Mouse (Mus musculus): ENCODE results near the gene Zfp444. TPM values are rescaled to one million over a fixed set of nuclear protein-coding genes. Genes with fewer than 3 reads are reported as not detected.

Zfp444 gene
- total and polyA plus RNA-seq, 3 experiments: 16.2 to 24.2 TPM; not detected in 1

- Histone ChIP-seq H3K36me3 (ENCODE audit: control insufficient read depth in 1 of 2, insufficient read depth in 2 of 2, low read length in 2 of 2) (peaks cover 0 to 13% of the 10 kb centered on the region in 2 experiments; a peak in 2 of 4 replicates), H3K27me3 (ENCODE audit: control insufficient read depth in 1 of 2, insufficient read depth in 2 of 2, low read length in 2 of 2) (no peaks in the 10 kb centered on the region), H3K9ac (ENCODE audit: control insufficient read depth, low read depth, low read length, poor library complexity, severe bottlenecking) (no peak overlapping the region), H3K4me3 (ENCODE audit: control insufficient read depth in 1 of 2, insufficient read depth in 1 of 2, low read depth in 2 of 2, low read length in 2 of 2) (no peak overlapping the region), H3K79me2 (ENCODE audit: control insufficient read depth, insufficient read depth, low read length, poor library complexity) (peaks cover 85% of the 10 kb centered on the region), H3K9me3 (replicated peaks; ENCODE audit: insufficient read depth, low read length) (no peaks in the 10 kb centered on the region), H3K4me1 (ENCODE audit: control insufficient read depth in 1 of 2, insufficient read depth in 2 of 2, low read length in 2 of 2) (peaks cover 0 to 40% of the 10 kb centered on the region in 2 experiments), H3K27ac (ENCODE audit: control insufficient read depth, low read depth, low read length) (no peak overlapping the region)
- TF ChIP-seq CHD2 (IDR thresholded peaks at IDR 0.05; ENCODE audit: low read length): no peak
- TF ChIP-seq KAT2A (conservative IDR thresholded peaks at IDR 0.05; ENCODE audit: low read depth, low read length): no peak
- no peak for TF ChIP-seq CTCF (IDR thresholded peaks at IDR 0.05 in 2 of 3, conservative IDR thresholded peaks at IDR 0.05 in 1 of 3; ENCODE audit: control insufficient read depth in 1 of 3, insufficient read depth in 1 of 3, low read depth in 2 of 3, low read length in 3 of 3, poor library complexity in 1 of 3, severe bottlenecking in 1 of 3)
- no peak for TF ChIP-seq MEF2A (IDR thresholded peaks at IDR 0.05; ENCODE audit: extremely low read depth, insufficient replicate concordance, low read depth, low read length, poor library complexity, severe bottlenecking)
- no peak for TF ChIP-seq RAD21 (IDR thresholded peaks at IDR 0.05; ENCODE audit: low read depth, low read length)
- TF ChIP-seq USF1 (IDR thresholded peaks at IDR 0.05; ENCODE audit: low read depth, low read length): no peak
- no peak for TF ChIP-seq MYC (IDR thresholded peaks at IDR 0.05; ENCODE audit: low read depth, low read length)
- TF ChIP-seq UBTF (IDR thresholded peaks at IDR 0.05; ENCODE audit: borderline replicate concordance, insufficient read depth, low read depth, low read length): no peak
- no peak for TF ChIP-seq NELFE (IDR thresholded peaks at IDR 0.05; ENCODE audit: low read depth, low read length)
- no peak for TF ChIP-seq NRF1 (IDR thresholded peaks at IDR 0.05; ENCODE audit: insufficient read depth, low read depth, low read length, poor library complexity, severe bottlenecking)
- TF ChIP-seq SMC3 (IDR thresholded peaks at IDR 0.05; ENCODE audit: low read depth, low read length): no peak
- no peak for TF ChIP-seq TCF12 (IDR thresholded peaks at IDR 0.05; ENCODE audit: low read depth, low read length)
- no peak for TF ChIP-seq TBP (IDR thresholded peaks at IDR 0.05; ENCODE audit: low read depth, low read length)
- no peak for TF ChIP-seq EP300 (IDR thresholded peaks at IDR 0.05; ENCODE audit: low read depth in 1 of 2, low read length in 2 of 2)
- no peak for DNase-seq (ENCODE audit: low read depth, low spot score)
Measured at GRCm38 (mm10) chr7:6147688-6148087, 24.3 kb upstream of the Zfp444 start.

- Histone ChIP-seq H3K9me3 (replicated peaks; ENCODE audit: insufficient read depth, low read length) (no peaks in the 10 kb centered on the region), H3K4me3 (ENCODE audit: control insufficient read depth in 1 of 2, insufficient read depth in 1 of 2, low read depth in 2 of 2, low read length in 2 of 2) (no peak overlapping the region), H3K36me3 (ENCODE audit: control insufficient read depth in 1 of 2, insufficient read depth in 2 of 2, low read length in 2 of 2) (peaks cover 0 to 20% of the 10 kb centered on the region in 2 experiments; a peak in 2 of 4 replicates), H3K9ac (ENCODE audit: control insufficient read depth, low read depth, low read length, poor library complexity, severe bottlenecking) (no peak overlapping the region), H3K27ac (ENCODE audit: control insufficient read depth, low read depth, low read length) (no peak overlapping the region), H3K4me1 (ENCODE audit: control insufficient read depth in 1 of 2, insufficient read depth in 2 of 2, low read length in 2 of 2) (peaks cover 0 to 34% of the 10 kb centered on the region in 2 experiments; a peak in 3 of 4 replicates), H3K79me2 (ENCODE audit: control insufficient read depth, insufficient read depth, low read length, poor library complexity) (peaks cover 85% of the 10 kb centered on the region), H3K27me3 (ENCODE audit: control insufficient read depth in 1 of 2, insufficient read depth in 2 of 2, low read length in 2 of 2) (no peaks in the 10 kb centered on the region)
- no peak for DNase-seq (ENCODE audit: low read depth, low spot score)
- TF ChIP-seq RAD21 (IDR thresholded peaks at IDR 0.05; ENCODE audit: low read depth, low read length): no peak
- no peak for TF ChIP-seq SMC3 (IDR thresholded peaks at IDR 0.05; ENCODE audit: low read depth, low read length)
- no peak for TF ChIP-seq TCF12 (IDR thresholded peaks at IDR 0.05; ENCODE audit: low read depth, low read length)
- no peak for TF ChIP-seq ZC3H11A (IDR thresholded peaks at IDR 0.05; ENCODE audit: low read depth, low read length)
- TF ChIP-seq CHD2 (IDR thresholded peaks at IDR 0.05; ENCODE audit: low read length): no peak
Measured at GRCm38 (mm10) chr7:6151266-6151665, 20.8 kb upstream of the Zfp444 start.
